Mouse (Mus musculus): ENCODE results near the gene Gm45015. TPM values are rescaled to one million over a fixed set of nuclear protein-coding genes. Genes with fewer than 3 reads are reported as not detected.

The Gm45015 gene
- total RNA-seq (2023), result not detected

GRCm38 (mm10) chrX:73336740-73337139, at the start of gene Gm45015:
TSS of gene Gm45015 (minus strand) at chrX:73336840.

GRCm38 (mm10) chrX:73342483-73342895, 5.8 kb upstream of the Gm45015 start, which contains the start of gene Zfp275:
TSS of gene Zfp275 (plus strand) at chrX:73342621.

GRCm38 (mm10) chrX:73292876-73293275, 43.8 kb downstream of the Gm45015 start, which contains the start of the genes Xlr5a and Xlr5c:
TSS of gene Xlr5a (minus strand) at chrX:73292976.
TSS of gene Xlr5c (minus strand) at chrX:73292976.

Other genes with a start within 250 kb of the Gm45015 start
- gene Xlr3a, start 239.7 kb downstream of the Gm45015 start, total RNA-seq (2023), result not detected
- gene Gm14685, start 219.8 kb downstream of the Gm45015 start, total RNA-seq (2023), result not detected
- not detected for gene Xlr5b, start 188.0 kb downstream of the Gm45015 start, total RNA-seq (2023)
- gene DXBay18, start 187.4 kb downstream of the Gm45015 start, total RNA-seq (2023), result not detected
- gene Spin2d, start 159.9 kb downstream of the Gm45015 start, total RNA-seq (2023), result not detected
- 10 to 100 TPM in 1 of 2 experiments, 1 to 10 TPM in 1; 2.1 to 12.0 TPM for gene Xlr3b, start 144.6 kb downstream of the Gm45015 start, total RNA-seq (2023)
- gene Xlr4b, start 122.5 kb downstream of the Gm45015 start, total RNA-seq (2023), result 1 to 10 TPM; 5.7 to 7.0 TPM
- gene F8a, start 108.5 kb downstream of the Gm45015 start, total RNA-seq (2023), result 1 to 10 TPM; 6.2 to 7.9 TPM
- 1 to 10 TPM in 1 of 2 experiments, under 1 TPM in 1; 0.68 to 9.7 TPM for gene Xlr4c, start 93.7 kb downstream of the Gm45015 start, total RNA-seq (2023)
- gene Xlr3c, start 71.5 kb downstream of the Gm45015 start, total RNA-seq (2023), result not detected
- gene Xlr5a, start 43.9 kb downstream of the Gm45015 start, total RNA-seq (2023), result not detected
- not detected for gene Xlr5c, start 43.9 kb downstream of the Gm45015 start, total RNA-seq (2023)
- 10 to 100 TPM; 12.1 to 16.7 TPM for gene Zfp275, start 5.8 kb upstream of the Gm45015 start, total RNA-seq (2023)
- gene Gm18336, start 61.9 kb upstream of the Gm45015 start, total RNA-seq (2023), result not detected
- gene Zfp92, start 74.3 kb upstream of the Gm45015 start, total RNA-seq (2023), result not detected
- not detected for gene Trex2, start 98.5 kb upstream of the Gm45015 start, total RNA-seq (2023)
- 10 to 100 TPM in 1 of 2 experiments, 1 to 10 TPM in 1; 9.9 to 12.1 TPM for gene Haus7, start 122.2 kb upstream of the Gm45015 start, total RNA-seq (2023)
- gene Bgn, start 146.8 kb upstream of the Gm45015 start, total RNA-seq (2023), result 1 to 10 TPM in 1 of 2 experiments, under 1 TPM in 1; 0.82 to 1.1 TPM
- not detected for gene Atp2b3, start 166.2 kb upstream of the Gm45015 start, total RNA-seq (2023)